Mouse (Mus musculus) ES-Bruce4 (cell line): ENCODE results near the gene St14.

ENCODE experiments used
- CTCF ChIP-seq: IDR thresholded peaks from one replicate; pipeline ENCODE4 v1.8.1; 2011; ENCODE audit warnings: low read depth, low read length
- POLR2A ChIP-seq: IDR thresholded peaks from one replicate; pipeline ENCODE4 v1.8.1; 2011; ENCODE audit warnings: low read length; ENCODE audit not compliant: insufficient read depth

- no peak for TF ChIP-seq CTCF
- TF ChIP-seq POLR2A = no peak
Observed at GRCm38 (mm10) chr9:31167305-31167704, 35.7 kb upstream of the St14 start.
